Mouse (Mus musculus) retina, adult 2 months (tissue): ENCODE data around the gene Pramel6.
"Not testable (repeated sequence)": the region's sequence is repeated elsewhere in the genome, so short reads cannot be mapped to it uniquely, and the experiment has no call there.

Experiments
- DNase-seq: peaks from one replicate; pipeline ENCODE4 v3.0.0-alpha.2; 2012; ENCODE audit warnings: low read depth, low spot score

Gene Pramel6

GRCm38 (mm10) chr2:87506265-87506664 lies at the start of gene Pramel6:
Gene Pramel6 (plus strand): TSS chr2:87506565.
- DNase-seq: no peak

GRCm38 (mm10) chr2:87461769-87462168 lies 44.6 kb upstream of the Pramel6 start:
- no peak for DNase-seq

- no peak for DNase-seq
Measured at GRCm38 (mm10) chr2:87480207-87480606, 26.2 kb upstream of the Pramel6 start.

GRCm38 (mm10) chr2:87481158-87481557 lies 25.2 kb upstream of the Pramel6 start:
- no peak for DNase-seq

GRCm38 (mm10) chr2:87482276-87482675 lies 24.1 kb upstream of the Pramel6 start:
- DNase-seq: no peak

- not testable (repeated sequence) for DNase-seq
Measured at GRCm38 (mm10) chr2:87496993-87497392, 9.4 kb upstream of the Pramel6 start, which contains the start of gene Pramel7. Gene Pramel7 (minus strand): TSS chr2:87497093.

- no peak for DNase-seq
Measured at GRCm38 (mm10) chr2:87515046-87515445, 8.7 kb downstream of the Pramel6 start.

GRCm38 (mm10) chr2:87515457-87516060 lies 9.2 kb downstream of the Pramel6 start:
- DNase-seq: no peak

GRCm38 (mm10) chr2:87516581-87516980 lies 10.2 kb downstream of the Pramel6 start:
- no peak for DNase-seq

- no peak for DNase-seq
Measured at GRCm38 (mm10) chr2:87520651-87521050, 14.3 kb downstream of the Pramel6 start.

- not testable (repeated sequence) for DNase-seq
Measured at GRCm38 (mm10) chr2:87525899-87526616, 19.7 kb downstream of the Pramel6 start.

- DNase-seq: no peak
Measured at GRCm38 (mm10) chr2:87531496-87531895, 25.1 kb downstream of the Pramel6 start, which contains the start of gene Olfr153. Gene Olfr153 (plus strand): TSS chr2:87531796.

GRCm38 (mm10) chr2:87534826-87535225 lies 28.5 kb downstream of the Pramel6 start:
- DNase-seq: no peak

GRCm38 (mm10) chr2:87545442-87545841 lies 39.1 kb downstream of the Pramel6 start, which contains the start of gene Olfr1128:
Gene Olfr1128 (minus strand): TSS chr2:87545542.
- no peak for DNase-seq
